Mouse (Mus musculus) ES-E14 (cell line): ENCODE measurements around the gene Zfr2. TPM values are rescaled to one million over a fixed set of nuclear protein-coding genes. Genes with fewer than 3 reads are reported as not detected.

ENCODE experiments used
- DNase-seq: peaks from one replicate; pipeline ENCODE4 v3.0.0-alpha.2; 2013; ENCODE audit warnings: low read depth, low spot score
- H3K27ac ChIP-seq: 2 replicates; pipeline ENCODE4 v1.5.1; 2012; ENCODE audit warnings: low read depth, mild to moderate bottlenecking, low read length, moderate library complexity, mixed read lengths; ENCODE audit not compliant: poor library complexity, insufficient read depth, severe bottlenecking
- H3K36me3 ChIP-seq: 2 replicates; pipeline ENCODE4 v1.6.1; 2012; ENCODE audit warnings: mild to moderate bottlenecking, low read length, moderate library complexity, mixed read lengths; ENCODE audit not compliant: control insufficient read depth, poor library complexity, insufficient read depth, severe bottlenecking
- H3K4me1 ChIP-seq, 2 experiments: fragments of 150-350 bp in 1 of 2; sonication (generic) in 1 of 2; 2 replicates each; pipeline ENCODE4 v1.6.1; 2012; ENCODE audit warnings: low read length in 2 of 2, mild to moderate bottlenecking in 1 of 2, mixed read lengths in 1 of 2; ENCODE audit not compliant: control insufficient read depth in 2 of 2, insufficient read depth in 2 of 2, poor library complexity in 1 of 2
- H3K4me3 ChIP-seq, 2 experiments: fragments of 150-350 bp in 1 of 2; sonication (generic) in 1 of 2; 2 replicates each; pipeline ENCODE4 v1.5.1; 2012; ENCODE audit warnings: low read length in 2 of 2, low read depth in 1 of 2, mild to moderate bottlenecking in 1 of 2, mixed read lengths in 1 of 2; ENCODE audit not compliant: insufficient read depth in 1 of 2, poor library complexity in 1 of 2, severe bottlenecking in 1 of 2
- H3K9ac ChIP-seq: 2 replicates; pipeline ENCODE4 v1.6.1; 2012; ENCODE audit warnings: low read depth, mild to moderate bottlenecking, low read length, mixed read lengths; ENCODE audit not compliant: poor library complexity, insufficient read depth, severe bottlenecking
- H3K9me3 ChIP-seq: fragments of 150-350 bp; sonication (generic); 2 replicates; pipeline ENCODE4 v1.6.1; 2012; ENCODE audit warnings: low read depth, mild to moderate bottlenecking, low read length; ENCODE audit not compliant: control insufficient read depth, insufficient read depth
- CHD2 ChIP-seq: IDR thresholded peaks from 2 replicates; pipeline ENCODE4 v1.6.1; 2014; ENCODE audit warnings: mild to moderate bottlenecking, low read depth, low read length, inconsistent platforms
- HCFC1 ChIP-seq: IDR thresholded peaks from 2 replicates; pipeline ENCODE4 v1.6.1; 2012; ENCODE audit warnings: low read length, inconsistent platforms, borderline replicate concordance; ENCODE audit not compliant: insufficient read depth
- MAFK ChIP-seq: IDR thresholded peaks from 2 replicates; pipeline ENCODE4 v1.6.1; 2014; ENCODE audit warnings: mild to moderate bottlenecking, low read depth, low read length, inconsistent platforms; ENCODE audit not compliant: insufficient read depth
- ZC3H11A ChIP-seq: IDR thresholded peaks from 2 replicates; pipeline ENCODE4 v1.6.1; 2012; ENCODE audit warnings: low read depth, mild to moderate bottlenecking, inconsistent platforms, low read length, borderline replicate concordance
- ZNF384 ChIP-seq: IDR thresholded peaks from 2 replicates; pipeline ENCODE4 v1.6.1; 2012; ENCODE audit warnings: low read depth, low read length, inconsistent platforms
- in situ Hi-C, 2 experiments: fragments of 600-800 bp; cut with MboI; formaldehyde crosslinking; loops; one replicate each; pipeline ENCODE4 v1.15.1; 2025; ENCODE audit warnings: low sequenced_read_pairs in 2 of 2, inconsistent platforms in 1 of 2; ENCODE audit not compliant: unreplicated experiment in 2 of 2
- total RNA-seq: library from RNA; depleted of rRNA; stranded (reverse); fragments of 300-350 nt; gene quantifications from 2 replicates; pipeline ENCODE4 v1.2.3, GENCODE M21; 2012

The Zfr2 gene
- total RNA-seq, 1 experiment: 0.67 TPM

DNA sequence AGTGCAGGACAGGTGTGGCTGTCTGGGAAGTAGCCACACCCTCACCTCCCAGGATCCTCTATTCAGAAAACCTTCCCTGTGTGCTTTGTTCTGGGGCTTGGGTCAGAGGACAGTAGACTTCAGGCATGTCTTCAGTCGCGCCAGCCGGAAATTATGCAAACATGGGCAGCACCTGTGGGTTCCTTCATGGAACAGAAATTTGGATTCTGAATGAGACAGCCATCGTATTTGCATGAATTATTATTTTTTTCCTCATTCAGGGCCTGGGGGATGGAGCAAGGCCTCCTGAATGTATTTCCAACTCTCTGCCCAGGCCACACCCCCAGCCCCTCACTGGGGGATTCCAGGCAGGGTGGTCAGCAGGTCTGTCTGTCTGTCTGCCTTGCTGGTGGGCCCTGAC is 28.1 kb downstream of the Zfr2 start:
- H3K27ac ChIP-seq: no peak overlapping the region
- in situ Hi-C loops: no loop called here

DNA sequence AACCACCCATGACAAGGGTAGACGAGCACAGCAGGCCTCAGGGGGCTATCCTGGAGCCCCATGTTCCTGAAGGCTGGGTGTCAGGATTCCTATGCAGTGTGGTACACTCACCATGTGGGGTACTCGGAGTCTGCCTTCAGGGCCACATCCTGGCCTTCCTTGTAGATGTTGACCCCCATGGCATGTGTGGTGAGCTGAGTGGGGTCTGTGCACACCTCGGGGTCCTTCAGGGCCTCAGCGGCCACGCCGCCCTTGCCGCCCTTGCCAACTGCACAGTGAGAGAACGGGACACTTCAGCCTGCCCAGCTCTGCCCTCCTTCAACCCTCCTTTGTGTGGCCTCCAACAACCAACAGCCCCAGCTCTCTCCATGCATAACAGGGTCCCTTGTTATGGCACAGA is 32.6 kb downstream of the Zfr2 start:
- H3K9me3 ChIP-seq: no peaks in the 10 kb centered on the region
- no peak for DNase-seq
- TF ChIP-seq ZNF384 (no peak), HCFC1 (no peak), ZC3H11A (no peak), MAFK (no peak), CHD2 (no peak)
- H3K9ac ChIP-seq: peak overlapping the region; percentile 9; the same call in 1 of the 2 replicates
- H3K4me3 ChIP-seq: no peak overlapping the region
- in situ Hi-C loops: no loop called here
- H3K36me3 ChIP-seq: peaks cover 22% of the 10 kb centered on the region; the same call in 1 of the 2 replicates
- peaks cover 3 to 10% of the 10 kb centered on the region in 2 experiments; a peak in 2 of 4 replicates for H3K4me1 ChIP-seq
- H3K27ac ChIP-seq: no peak overlapping the region

More for the DNA sequence above, 28.1 kb downstream of the Zfr2 start:
- Histone ChIP-seq H3K9me3 (no peaks in the 10 kb centered on the region), H3K4me1 (peaks cover 3 to 13% of the 10 kb centered on the region in 2 experiments; a peak in 1 of 4 replicates), H3K4me3 (no peak overlapping the region), H3K36me3 (peaks cover 22% of the 10 kb centered on the region; the same call in 1 of the 2 replicates), H3K9ac (no peak overlapping the region)
- DNase-seq: no peak
- TF ChIP-seq MAFK (no peak), ZC3H11A (no peak)

DNA sequence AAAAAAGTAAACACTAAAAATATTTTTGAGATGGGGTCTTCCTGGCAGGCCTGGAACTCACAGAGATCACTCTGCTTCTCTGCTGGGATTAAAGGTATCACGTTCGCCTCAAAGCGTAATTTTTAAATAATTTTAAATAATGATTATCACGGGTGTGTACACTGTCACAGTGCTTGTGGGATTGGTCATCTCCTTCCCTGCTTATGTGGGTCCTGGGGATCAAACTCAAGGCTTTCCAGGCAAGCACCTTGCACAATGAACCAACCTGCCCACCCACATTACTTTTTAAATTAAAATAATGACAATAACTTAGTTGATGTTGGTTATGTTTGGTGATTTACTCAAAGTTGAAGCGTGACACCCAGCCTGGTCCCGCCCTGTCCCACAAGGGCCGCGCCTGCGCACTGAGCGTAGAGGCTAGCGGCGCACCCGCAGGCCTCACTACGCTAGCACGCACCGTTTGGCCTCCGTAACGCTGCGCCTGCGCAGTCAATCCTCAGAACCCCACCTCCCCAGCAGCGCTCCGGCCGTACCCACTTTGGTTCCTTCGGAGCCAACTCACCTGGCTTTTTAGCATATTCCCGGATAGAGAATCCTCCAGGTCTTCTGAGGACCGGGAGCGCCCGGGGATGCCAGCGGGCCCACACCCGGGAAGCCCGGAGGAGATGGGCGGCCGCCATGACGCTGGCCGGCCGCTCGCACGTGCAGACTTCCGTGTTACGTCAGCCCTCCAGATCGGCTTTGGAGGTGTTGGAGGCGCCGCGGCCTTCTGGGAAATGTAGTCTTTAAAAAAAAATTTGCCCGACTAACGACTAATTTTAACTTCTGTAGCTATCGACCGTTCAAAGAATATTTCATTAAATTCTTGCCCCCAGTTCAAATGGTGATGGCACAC is 33.5 kb downstream of the Zfr2 start, which contains the start of the genes Mrpl54 and Apba3:
TSS of gene Mrpl54 (minus strand) at position 724 of the 895 bp plus-strand sequence.
TSS of gene Apba3 (plus strand) at position 750 of the 895 bp plus-strand sequence.
- in situ Hi-C loops: no loop called here
- peak; percentile 93 for TF ChIP-seq HCFC1
- TF ChIP-seq ZC3H11A: no peak
- H3K27ac ChIP-seq: peak within 1 kb of the TSS; percentile 91
- H3K9ac ChIP-seq: peak within 1 kb of the TSS; percentile 91
- peak within 1 kb of the TSS; percentile 79 to 98 for H3K4me3 ChIP-seq
- peaks cover under 1 to 5% of the 10 kb centered on the region in 2 experiments; a peak in 2 of 4 replicates for H3K4me1 ChIP-seq
- peaks cover 29% of the 10 kb centered on the region; the same call in 1 of the 2 replicates for H3K36me3 ChIP-seq
- DNase-seq: peak; percentile 94
- no peaks in the 10 kb centered on the region for H3K9me3 ChIP-seq

DNA sequence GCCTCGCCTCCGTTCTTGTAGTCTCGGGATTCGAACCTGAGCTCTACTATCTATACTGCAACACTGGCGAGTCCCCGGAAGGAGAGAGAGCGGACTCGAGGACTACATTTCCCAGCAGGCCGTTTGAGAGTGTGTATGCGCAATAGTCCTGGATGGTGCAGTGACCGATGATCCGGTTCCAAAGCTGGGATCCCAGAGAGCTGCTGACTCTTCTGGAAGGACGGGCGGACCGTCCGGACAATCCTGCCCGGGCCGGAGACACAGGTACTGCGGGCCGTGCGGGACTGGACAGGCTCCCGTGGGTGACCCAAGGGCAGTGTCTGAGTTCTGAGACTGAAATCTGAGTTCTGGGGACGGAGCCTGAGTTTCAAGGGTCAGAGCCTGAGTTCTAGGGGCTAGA is 35.1 kb downstream of the Zfr2 start:
- Histone ChIP-seq H3K4me3 (peak overlapping the region; percentile 92 to 98), H3K9ac (peak overlapping the region; percentile 93), H3K9me3 (no peaks in the 10 kb centered on the region), H3K4me1 (peaks cover 0 to 15% of the 10 kb centered on the region in 2 experiments; a peak in 2 of 4 replicates), H3K27ac (peak overlapping the region; percentile 37; the same call in 1 of the 2 replicates), H3K36me3 (peaks cover 43% of the 10 kb centered on the region; the same call in 1 of the 2 replicates)
- peak; percentile 69 for DNase-seq
- in situ Hi-C loops: no loop called here
- TF ChIP-seq ZNF384 (no peak), HCFC1 (peak; percentile 96)
